Mouse (Mus musculus) forebrain, embryonic 16.5 days (tissue): ENCODE measurements around the gene Lrrn2. TPM values are rescaled to one million over a fixed set of nuclear protein-coding genes. Genes with fewer than 3 reads are reported as not detected.
A peak's percentile ranks its signal among the peaks of the same experiment; 100 is the strongest.

ENCODE experiments used
- ATAC-seq: fragments of 200-750 bp; cut with Nextera tagmentation; 2 replicates; pipeline ENCODE4 v1.8.0; 2017; ENCODE audit warnings: mild to moderate bottlenecking, moderate library complexity
- H3K27ac ChIP-seq: fragments of 300-500 bp; sonication (generic); 2 replicates; pipeline ENCODE4 v1.5.1; 2014; ENCODE audit warnings: low read length, control low read depth
- H3K27me3 ChIP-seq: fragments of 300-500 bp; sonication (generic); replicated peaks from 2 replicates; pipeline ENCODE4 v1.6.1; 2014; ENCODE audit warnings: low read length; ENCODE audit not compliant: control insufficient read depth, insufficient read depth
- H3K36me3 ChIP-seq: fragments of 300-500 bp; sonication (generic); 2 replicates; pipeline ENCODE4 v1.6.1; 2014; ENCODE audit not compliant: control insufficient read depth, insufficient read depth
- H3K4me1 ChIP-seq: fragments of 300-500 bp; sonication (generic); replicated peaks from 2 replicates; pipeline ENCODE4 v1.6.1; 2014; ENCODE audit warnings: low read length; ENCODE audit not compliant: control insufficient read depth, insufficient read depth
- H3K4me2 ChIP-seq: fragments of 300-500 bp; sonication (generic); 2 replicates; pipeline ENCODE4 v1.6.1; 2014; ENCODE audit warnings: mild to moderate bottlenecking, low read length, control low read depth
- H3K4me3 ChIP-seq: fragments of 300-500 bp; sonication (generic); replicated peaks from 2 replicates; pipeline ENCODE4 v1.5.1; 2014; ENCODE audit warnings: mild to moderate bottlenecking, low read length, control low read depth
- H3K9ac ChIP-seq: fragments of 300-500 bp; sonication (generic); replicated peaks from 2 replicates; pipeline ENCODE4 v1.6.1; 2014; ENCODE audit warnings: low read depth, low read length, control low read depth
- H3K9me3 ChIP-seq: fragments of 300-500 bp; sonication (generic); 2 replicates; pipeline ENCODE4 v1.6.1; 2016; ENCODE audit warnings: low read length; ENCODE audit not compliant: control insufficient read depth
- WGBS: fragments of 180-500 bp; shearing (Covaris S2); extraction: QIAGEN DNeasy Blood & Tissue Kit; methylation state at CpG from one replicate; pipeline ENCODE4 v1.1.7; 2014; 5-methylcytosine and 5-hydroxymethylcytosine counted together
- polyA plus RNA-seq: library from polyadenylated mRNA; unstranded; fragments of >200 nt; fragmentation: Nextera tagmentation; extraction: Ambion mirVana; gene quantifications from 2 replicates; pipeline ENCODE4 v1.2.1, GENCODE M21; 2015

Lrrn2 gene
- polyA plus RNA-seq, 1 experiment from 2014 or later = 53.8 TPM

DNA sequence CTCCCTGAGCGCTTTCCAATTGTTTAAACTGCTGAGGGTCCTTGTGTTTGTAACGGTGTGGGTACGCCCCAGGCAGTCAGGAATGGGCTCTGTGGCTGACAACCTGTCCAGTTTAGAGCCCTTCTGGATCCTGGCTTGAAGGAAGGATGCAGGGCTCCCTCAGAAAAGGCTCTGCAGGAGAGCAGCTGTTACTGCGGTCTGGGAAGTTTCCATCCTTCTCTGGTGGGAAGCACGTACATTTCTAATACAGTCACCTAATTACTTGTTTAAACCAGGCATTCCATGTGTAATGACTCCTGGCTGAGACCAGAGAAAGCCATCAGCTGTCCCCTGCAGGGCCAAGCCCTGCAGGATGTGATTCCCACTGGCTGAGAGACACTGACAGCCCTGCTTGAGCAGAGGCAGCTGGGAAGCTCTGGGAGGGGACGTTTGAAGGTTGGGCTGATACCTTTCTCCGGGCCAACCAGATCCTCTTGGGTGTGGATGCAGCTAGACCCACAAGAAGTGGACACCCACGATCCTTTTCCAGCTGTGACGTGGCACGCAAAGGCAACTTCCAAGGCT lies 38.1 kb downstream of the Lrrn2 start:
- H3K4me1 ChIP-seq = peaks cover 48% of the 10 kb centered on the region
- no peaks in the 10 kb centered on the region for H3K27me3 ChIP-seq
- ATAC-seq = no peak
- no peak overlapping the region for H3K9ac ChIP-seq
- no peak overlapping the region for H3K27ac ChIP-seq
- WGBS = 17% methylated on average over 10 of the region's 10 CpGs
- H3K4me3 ChIP-seq = no peak overlapping the region
- 0 out of 2 replicates have a peak, but pooled peaks cover 2% of the 10 kb centered on the region for H3K36me3 ChIP-seq
- no peaks in the 10 kb centered on the region for H3K9me3 ChIP-seq
- no peak overlapping the region for H3K4me2 ChIP-seq

- 76% methylated on average over 8 of the region's 8 CpGs for WGBS
Observed at GRCm38 (mm10) chr1:132919258-132919657, 39.2 kb downstream of the Lrrn2 start.

DNA sequence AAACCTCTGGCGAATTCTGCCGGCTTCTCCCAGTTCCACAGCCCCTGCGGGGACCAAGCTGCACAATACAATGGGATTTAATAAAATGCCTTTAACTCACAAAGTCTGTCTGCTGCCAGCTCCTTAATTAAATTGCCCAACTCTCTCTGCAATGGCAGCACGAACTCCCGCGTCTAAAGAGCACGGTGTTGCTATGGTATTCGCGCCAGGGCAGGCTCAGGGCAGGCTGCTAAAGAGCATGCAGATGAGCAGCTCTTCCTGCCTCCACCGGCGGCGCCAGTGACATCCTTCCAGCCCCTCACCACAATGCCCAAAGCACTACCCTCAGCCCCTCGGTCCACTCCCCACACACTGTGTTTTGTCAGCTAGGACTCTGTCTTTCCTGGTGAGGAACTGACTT lies 41.0 kb downstream of the Lrrn2 start:
- peak; percentile 65 for ATAC-seq
- 0 out of 2 replicates have a peak overlapping the region, but pooled peaks have one; percentile 22 for H3K9ac ChIP-seq
- H3K9me3 ChIP-seq = no peaks in the 10 kb centered on the region
- no peaks in the 10 kb centered on the region for H3K27me3 ChIP-seq
- H3K4me3 ChIP-seq = no peak overlapping the region
- H3K4me2 ChIP-seq = no peak overlapping the region
- no peaks in the 10 kb centered on the region for H3K36me3 ChIP-seq
- H3K4me1 ChIP-seq = peaks cover 42% of the 10 kb centered on the region
- peak overlapping the region; percentile 5; the same call in 1 of the 2 replicates for H3K27ac ChIP-seq
- WGBS = under 1% methylated on average over 13 of the region's 13 CpGs

More at GRCm38 (mm10) chr1:132919258-132919657, 39.2 kb downstream of the Lrrn2 start:
- Histone ChIP-seq H3K27ac (no peak overlapping the region), H3K4me3 (no peak overlapping the region), H3K4me2 (no peak overlapping the region), H3K9ac (no peak overlapping the region), H3K4me1 (peaks cover 48% of the 10 kb centered on the region), H3K27me3 (no peaks in the 10 kb centered on the region), H3K9me3 (no peaks in the 10 kb centered on the region), H3K36me3 (no peaks in the 10 kb centered on the region)
- ATAC-seq = no peak

- WGBS = 52% methylated on average over 9 of the region's 9 CpGs
- Histone ChIP-seq H3K9ac (no peak overlapping the region), H3K4me3 (no peak overlapping the region), H3K27ac (no peak overlapping the region; the same call in 1 of the 2 replicates), H3K27me3 (no peaks in the 10 kb centered on the region), H3K9me3 (no peaks in the 10 kb centered on the region), H3K4me1 (peaks cover 33% of the 10 kb centered on the region), H3K4me2 (no peak overlapping the region), H3K36me3 (no peaks in the 10 kb centered on the region)
- ATAC-seq = no peak
Observed at GRCm38 (mm10) chr1:132922257-132922656, 42.2 kb downstream of the Lrrn2 start.

DNA sequence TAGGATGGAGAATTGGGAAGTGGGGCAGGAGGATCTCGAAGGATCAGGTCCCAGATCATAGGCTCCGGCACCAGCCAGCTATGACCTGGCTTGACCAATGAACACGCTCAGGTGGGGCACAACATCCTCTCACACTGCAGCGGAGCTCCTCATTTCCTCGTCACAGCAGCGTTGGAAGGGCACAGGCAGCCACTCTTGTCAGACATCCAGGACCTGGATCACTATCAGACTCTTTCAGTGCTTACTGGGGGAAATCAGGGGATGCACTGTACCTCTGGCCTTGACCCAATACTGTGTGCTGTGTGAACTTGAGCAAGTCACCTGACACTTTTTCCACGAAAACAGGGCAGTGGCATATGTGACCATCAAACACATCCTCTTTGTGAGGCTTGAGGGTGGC lies 45.2 kb downstream of the Lrrn2 start:
- Histone ChIP-seq H3K4me3 (no peak overlapping the region), H3K4me1 (peaks cover 26% of the 10 kb centered on the region), H3K27ac (no peak overlapping the region), H3K9me3 (no peaks in the 10 kb centered on the region), H3K9ac (no peak overlapping the region), H3K27me3 (no peaks in the 10 kb centered on the region), H3K4me2 (no peak overlapping the region), H3K36me3 (no peaks in the 10 kb centered on the region)
- 85% methylated on average over 7 of the region's 7 CpGs for WGBS
- no peak for ATAC-seq

DNA sequence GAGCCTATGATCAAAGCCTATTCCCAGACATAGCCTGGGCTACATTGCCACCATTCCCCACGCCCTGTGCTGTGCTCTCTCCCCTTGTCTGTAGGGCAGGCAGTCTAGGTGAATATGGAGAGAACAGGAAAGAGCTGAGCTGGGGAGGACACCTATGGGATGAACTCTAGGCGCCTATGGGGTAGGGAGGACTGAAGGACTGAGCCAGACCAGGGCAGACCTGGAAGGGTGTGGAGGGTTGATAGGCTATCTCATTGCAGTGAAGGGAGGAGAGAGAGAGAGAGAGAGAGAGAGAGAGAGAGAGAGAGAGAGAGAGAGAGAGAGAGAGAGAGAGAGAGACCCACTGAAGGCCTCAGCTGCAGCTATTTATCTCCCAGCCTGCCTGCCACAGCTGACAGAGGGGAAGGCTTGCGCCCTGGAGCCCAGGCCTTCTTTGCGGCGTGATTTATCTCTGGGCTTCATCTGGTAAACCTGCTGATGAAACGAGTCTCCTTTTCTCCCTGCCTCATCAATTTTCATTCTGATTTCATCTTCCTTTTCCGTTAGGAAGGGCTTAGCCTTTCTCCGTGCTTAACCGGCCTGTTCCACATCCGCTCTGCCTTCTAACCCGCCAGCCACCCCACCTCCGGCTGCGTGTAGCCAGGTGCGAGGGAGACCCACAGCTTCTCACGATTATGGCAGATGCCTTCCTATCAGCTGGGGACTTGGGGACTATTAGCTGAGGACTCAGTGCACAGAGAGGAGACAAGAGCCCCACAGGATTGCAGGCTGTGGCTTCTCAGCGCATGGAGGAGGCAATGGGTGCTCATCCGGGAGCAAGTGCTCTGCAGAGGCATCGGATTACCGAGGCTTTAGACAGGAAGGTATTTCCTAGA lies 48.2 kb downstream of the Lrrn2 start:
- peaks cover 6% of the 10 kb centered on the region; the same call in 1 of the 2 replicates for H3K4me1 ChIP-seq
- no peak overlapping the region for H3K4me2 ChIP-seq
- H3K36me3 ChIP-seq = no peaks in the 10 kb centered on the region
- no peak overlapping the region for H3K4me3 ChIP-seq
- no peak for ATAC-seq
- no peaks in the 10 kb centered on the region for H3K27me3 ChIP-seq
- 64% methylated on average over 19 of the region's 19 CpGs for WGBS
- H3K9ac ChIP-seq = no peak overlapping the region
- H3K27ac ChIP-seq = no peak overlapping the region; the same call in 1 of the 2 replicates
- H3K9me3 ChIP-seq = no peaks in the 10 kb centered on the region

DNA sequence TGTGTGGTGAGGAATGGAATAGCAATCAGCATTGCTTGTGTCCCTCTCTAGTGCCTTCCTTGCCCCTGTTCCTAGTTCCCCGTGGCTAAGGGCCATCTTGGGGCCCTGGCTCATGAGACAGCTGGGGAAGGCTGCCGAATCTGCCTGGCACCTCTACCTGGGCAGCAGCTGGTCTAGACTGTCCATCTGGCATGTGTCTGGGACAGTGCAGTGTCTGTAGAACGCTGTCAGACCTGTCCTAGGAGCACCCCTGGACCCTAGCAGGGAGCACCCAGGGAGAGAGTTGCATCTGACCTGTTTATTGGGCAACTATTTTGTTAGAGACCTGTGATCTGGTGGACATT lies 48.8 kb downstream of the Lrrn2 start:
- WGBS = 51% methylated on average over 3 of the region's 3 CpGs
- Histone ChIP-seq H3K4me2 (no peak overlapping the region), H3K9me3 (no peaks in the 10 kb centered on the region), H3K9ac (no peak overlapping the region), H3K27me3 (no peaks in the 10 kb centered on the region), H3K36me3 (no peaks in the 10 kb centered on the region), H3K4me1 (peaks cover 6% of the 10 kb centered on the region; the same call in 1 of the 2 replicates), H3K27ac (no peak overlapping the region), H3K4me3 (no peak overlapping the region)
- no peak for ATAC-seq

- 43% methylated on average over 4 of the region's 4 CpGs for WGBS
- no peaks in the 10 kb centered on the region for H3K9me3 ChIP-seq
- no peak overlapping the region for H3K4me3 ChIP-seq
- no peak overlapping the region for H3K9ac ChIP-seq
- H3K4me1 ChIP-seq = peaks cover 14% of the 10 kb centered on the region
- no peak overlapping the region for H3K4me2 ChIP-seq
- no peak overlapping the region for H3K27ac ChIP-seq
- ATAC-seq = no peak
- H3K27me3 ChIP-seq = no peaks in the 10 kb centered on the region
- H3K36me3 ChIP-seq = no peaks in the 10 kb centered on the region
Observed at GRCm38 (mm10) chr1:132930291-132930690, 50.2 kb downstream of the Lrrn2 start.

- Histone ChIP-seq H3K4me3 (no peak overlapping the region), H3K36me3 (no peaks in the 10 kb centered on the region), H3K27ac (no peak overlapping the region), H3K9me3 (no peaks in the 10 kb centered on the region), H3K27me3 (no peaks in the 10 kb centered on the region), H3K4me2 (no peak overlapping the region), H3K9ac (no peak overlapping the region), H3K4me1 (peaks cover 14% of the 10 kb centered on the region)
- 78% methylated on average over 2 of the region's 2 CpGs for WGBS
- ATAC-seq = no peak
Observed at GRCm38 (mm10) chr1:132932421-132932820, 52.3 kb downstream of the Lrrn2 start.
